Mouse (Mus musculus) heart, postnatal 0 days (tissue): ENCODE data around the gene Zfp598.

Experiments used
- CTCF ChIP-seq: IDR thresholded peaks from 2 replicates; pipeline ENCODE4 v1.5.1; 2016; ENCODE audit warnings: antibody characterized with exemption, control low read depth, low read depth
- EP300 ChIP-seq: IDR thresholded peaks from 2 replicates; pipeline ENCODE4 v1.6.1; 2016; ENCODE audit warnings: antibody characterized with exemption, low read depth

- TF ChIP-seq CTCF: no peak
- no peak for TF ChIP-seq EP300
These were observed 39.4 kb upstream of the Zfp598 start for GRCm38 (mm10) chr17:24630072-24630471.
